Mouse (Mus musculus): ENCODE measurements around the gene Nme1. TPM values are rescaled to one million over a fixed set of nuclear protein-coding genes. Genes with fewer than 3 reads are reported as not detected.
A peak's percentile ranks its signal among the peaks of the same experiment; 100 is the strongest.

Gene Nme1
- polyA plus RNA-seq, 1 experiment from 2014 or later, result 369 TPM

DNA sequence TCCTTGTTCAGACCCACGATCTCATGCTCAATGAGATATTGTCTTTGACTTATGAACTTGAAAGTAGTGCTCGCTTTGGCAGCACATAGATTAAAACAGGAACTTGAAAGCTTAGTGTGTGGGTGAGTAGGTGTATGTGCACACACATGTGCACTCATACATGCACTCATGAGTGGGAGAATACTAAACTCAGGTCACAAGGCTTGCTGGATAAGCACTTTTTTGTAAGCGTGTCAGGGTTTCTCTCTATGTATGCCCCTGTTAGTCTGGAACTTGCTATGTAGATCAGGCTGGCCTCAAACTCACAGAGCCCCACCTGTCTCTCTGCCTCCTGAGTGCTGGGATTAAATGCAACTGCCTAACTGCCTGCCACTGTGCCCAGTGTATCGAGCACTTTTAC is 18.7 kb upstream of the Nme1 start:
- Histone ChIP-seq H3K27ac (replicated peaks) (no peak overlapping the region), H3K27me3 (no peaks in the 10 kb centered on the region), H3K9me3 (no peaks in the 10 kb centered on the region), H3K4me3 (no peak overlapping the region), H3K4me1 (replicated peaks) (no peaks in the 10 kb centered on the region), H3K36me3 (no peaks in the 10 kb centered on the region), H3K9ac (no peak overlapping the region), H3K4me2 (no peak overlapping the region)
- ATAC-seq (ENCODE audit: low FRiP score, low read depth), result no peak
- WGBS, result 84% methylated on average over 4 of the region's 4 CpGs

DNA sequence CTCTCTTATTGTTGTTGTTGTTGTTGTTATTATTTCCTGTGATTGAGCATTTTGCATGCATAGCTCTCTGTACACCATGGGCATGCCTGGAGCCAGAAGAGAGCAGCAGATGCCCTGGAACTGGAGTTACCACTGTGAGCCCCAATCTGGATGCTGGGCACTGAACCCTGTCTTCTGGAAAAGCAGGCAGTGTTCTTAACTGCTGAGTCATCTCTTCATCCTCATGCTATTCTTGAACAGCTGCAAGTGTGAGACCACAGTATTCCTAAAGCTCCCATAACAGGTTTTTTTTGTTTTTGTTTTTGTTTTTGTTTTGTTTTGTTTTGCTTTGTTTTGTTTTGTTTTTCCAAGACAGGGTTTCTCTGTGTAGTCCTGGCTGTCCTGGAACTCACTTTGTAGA is 18.0 kb upstream of the Nme1 start:
- no peaks in the 10 kb centered on the region for H3K9me3 ChIP-seq
- no peak overlapping the region for H3K9ac ChIP-seq
- ATAC-seq (ENCODE audit: low FRiP score, low read depth), result no peak
- H3K4me3 ChIP-seq, result no peak overlapping the region
- no peaks in the 10 kb centered on the region for H3K27me3 ChIP-seq
- no peak overlapping the region for H3K27ac ChIP-seq (replicated peaks)
- H3K4me2 ChIP-seq, result no peak overlapping the region
- H3K36me3 ChIP-seq, result no peaks in the 10 kb centered on the region
- no peaks in the 10 kb centered on the region for H3K4me1 ChIP-seq (replicated peaks)

DNA sequence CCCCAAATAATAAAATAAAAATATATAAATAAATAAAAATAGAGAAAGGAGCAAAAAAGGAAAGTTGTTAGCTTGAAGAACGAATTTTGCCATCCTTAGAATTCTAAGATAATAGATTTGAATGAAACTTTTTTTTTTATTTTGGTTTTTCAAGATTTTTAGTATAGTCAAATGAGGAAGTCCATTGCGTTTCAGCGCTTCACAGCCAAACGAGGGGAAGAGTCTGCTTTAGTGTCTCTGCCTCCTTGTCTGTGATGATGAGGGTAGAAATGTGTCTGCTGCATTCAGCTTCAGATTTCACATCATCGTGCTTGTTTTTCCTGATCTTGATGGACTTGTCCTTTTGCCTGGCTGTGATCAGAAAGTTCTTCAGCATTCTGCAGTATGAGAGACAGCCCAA is 16.9 kb upstream of the Nme1 start:
- no peaks in the 10 kb centered on the region for H3K9me3 ChIP-seq
- no peaks in the 10 kb centered on the region for H3K36me3 ChIP-seq
- no peak overlapping the region for H3K4me3 ChIP-seq
- H3K4me2 ChIP-seq, result no peak overlapping the region
- H3K27me3 ChIP-seq, result no peaks in the 10 kb centered on the region
- 92% methylated on average over 5 of the region's 5 CpGs for WGBS
- no peak for ATAC-seq (ENCODE audit: low FRiP score, low read depth)
- no peaks in the 10 kb centered on the region for H3K4me1 ChIP-seq (replicated peaks)
- no peak overlapping the region for H3K9ac ChIP-seq
- no peak overlapping the region for H3K27ac ChIP-seq (replicated peaks)

DNA sequence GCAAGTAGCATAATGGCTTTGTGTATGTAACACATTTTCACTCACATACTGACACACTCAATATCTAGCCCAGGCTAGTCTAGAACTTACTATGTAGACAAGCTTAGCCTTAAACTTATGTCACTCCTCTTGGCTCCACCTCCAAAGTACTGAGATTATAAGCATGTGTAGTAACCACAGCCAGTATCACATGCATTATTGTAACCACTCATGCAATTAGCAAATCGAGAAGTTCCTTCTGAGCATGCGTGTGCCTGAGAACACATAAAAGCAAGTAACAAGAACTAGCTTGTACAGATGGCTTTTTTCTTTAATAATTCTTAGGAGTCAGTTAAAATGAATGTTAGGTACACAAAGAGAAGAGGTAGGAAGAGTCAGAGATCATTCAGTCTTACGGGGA is 16.3 kb upstream of the Nme1 start:
- Histone ChIP-seq H3K4me2 (no peak overlapping the region), H3K4me3 (no peak overlapping the region), H3K36me3 (no peaks in the 10 kb centered on the region), H3K27me3 (no peaks in the 10 kb centered on the region), H3K9me3 (no peaks in the 10 kb centered on the region), H3K9ac (no peak overlapping the region), H3K27ac (replicated peaks) (no peak overlapping the region), H3K4me1 (replicated peaks) (no peaks in the 10 kb centered on the region)
- ATAC-seq (ENCODE audit: low FRiP score, low read depth), result no peak
- 94% methylated on average over 3 of the region's 3 CpGs for WGBS

GRCm38 (mm10) chr11:93979502-93980049 is 11.3 kb upstream of the Nme1 start:
- H3K27me3 ChIP-seq, result no peaks in the 10 kb centered on the region
- 32% methylated on average over 6 of the region's 6 CpGs for WGBS
- no peak overlapping the region for H3K27ac ChIP-seq (replicated peaks)
- H3K4me2 ChIP-seq, result no peak overlapping the region
- no peak overlapping the region for H3K4me3 ChIP-seq
- no peak overlapping the region for H3K9ac ChIP-seq
- no peaks in the 10 kb centered on the region for H3K36me3 ChIP-seq
- no peaks in the 10 kb centered on the region for H3K9me3 ChIP-seq
- no peak for ATAC-seq (ENCODE audit: low FRiP score, low read depth)
- H3K4me1 ChIP-seq (replicated peaks), result no peaks in the 10 kb centered on the region

- no peak for ATAC-seq (ENCODE audit: low FRiP score, low read depth)
- Histone ChIP-seq H3K9ac (no peak overlapping the region), H3K27ac (replicated peaks) (no peak overlapping the region), H3K4me3 (no peak overlapping the region), H3K36me3 (no peaks in the 10 kb centered on the region), H3K27me3 (no peaks in the 10 kb centered on the region), H3K4me1 (replicated peaks) (peaks cover 8% of the 10 kb centered on the region; the same call in 1 of the 2 replicates), H3K4me2 (no peak overlapping the region), H3K9me3 (no peaks in the 10 kb centered on the region)
- WGBS, result 87% methylated on average over 5 of the region's 5 CpGs
These were observed 4.6 kb upstream of the Nme1 start for GRCm38 (mm10) chr11:93972951-93973350.

DNA sequence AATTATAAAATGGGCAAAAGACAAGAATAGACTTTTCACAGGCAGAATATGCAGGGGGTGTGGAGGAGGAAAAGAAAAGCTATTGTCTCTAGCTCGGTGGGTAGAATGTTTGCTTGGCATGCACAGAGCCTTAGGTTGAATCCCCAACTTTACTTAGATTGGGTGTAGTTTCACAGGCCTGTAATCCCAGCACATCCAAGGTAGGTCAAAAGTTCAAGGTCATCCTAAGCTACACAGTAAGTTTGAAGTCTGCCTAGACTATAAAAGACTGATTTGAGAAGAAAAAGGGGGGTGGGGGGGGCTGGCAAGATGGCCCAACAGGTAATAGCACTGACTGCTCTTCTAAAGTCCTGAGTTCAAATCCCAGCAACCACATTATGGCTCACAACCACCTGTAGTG is 1.5 kb upstream of the Nme1 start:
- Histone ChIP-seq H3K36me3 (peaks cover 10% of the 10 kb centered on the region), H3K4me1 (replicated peaks) (peaks cover 27% of the 10 kb centered on the region), H3K9me3 (no peaks in the 10 kb centered on the region), H3K4me2 (no peak overlapping the region), H3K4me3 (no peak overlapping the region), H3K27ac (replicated peaks) (no peak overlapping the region), H3K9ac (no peak overlapping the region), H3K27me3 (no peaks in the 10 kb centered on the region)
- ATAC-seq (ENCODE audit: low FRiP score, low read depth), result no peak
- WGBS, result 56% methylated on average over 1 of the region's 1 CpGs

- H3K4me2 ChIP-seq, result 0 out of 2 replicates have a peak overlapping the region, but pooled peaks have one; percentile 48
- H3K27me3 ChIP-seq, result no peaks in the 10 kb centered on the region
- 94% methylated on average over 6 of the region's 6 CpGs for WGBS
- H3K9me3 ChIP-seq, result no peaks in the 10 kb centered on the region
- no peak overlapping the region for H3K4me3 ChIP-seq
- ATAC-seq (ENCODE audit: low FRiP score, low read depth), result no peak
- 0 out of 2 replicates have a peak overlapping the region, but pooled peaks have one; percentile 34 for H3K9ac ChIP-seq
- peaks cover 27% of the 10 kb centered on the region for H3K4me1 ChIP-seq (replicated peaks)
- peak overlapping the region; percentile 90 for H3K27ac ChIP-seq (replicated peaks)
- peaks cover 17% of the 10 kb centered on the region for H3K36me3 ChIP-seq
These were observed 850 bp upstream of the Nme1 start for GRCm38 (mm10) chr11:93969171-93969570.

DNA sequence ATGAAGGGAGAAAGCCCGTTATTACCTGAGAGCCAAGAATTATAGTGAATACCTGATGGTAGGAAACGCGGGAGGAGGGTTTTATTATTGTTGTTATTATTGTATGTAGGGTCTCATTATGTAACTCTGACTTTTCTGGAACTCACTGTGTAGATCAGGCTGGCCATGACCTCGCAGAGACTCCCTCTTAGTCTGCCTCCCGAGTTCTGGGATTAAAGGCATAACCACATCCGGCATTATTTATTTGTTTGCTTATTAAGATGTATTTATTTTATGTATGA is 467 bp upstream of the Nme1 start:
- Histone ChIP-seq H3K27me3 (no peaks in the 10 kb centered on the region), H3K27ac (replicated peaks) (peak overlapping the region; percentile 90), H3K9ac (peak overlapping the region; percentile 34; the same call in 1 of the 2 replicates), H3K36me3 (peaks cover 20% of the 10 kb centered on the region), H3K4me1 (replicated peaks) (peaks cover 27% of the 10 kb centered on the region), H3K9me3 (no peaks in the 10 kb centered on the region), H3K4me2 (peak overlapping the region; percentile 48), H3K4me3 (peak overlapping the region; percentile 96; the same call in 1 of the 2 replicates)
- ATAC-seq (ENCODE audit: low FRiP score, low read depth), result no peak
- 50% methylated on average over 6 of the region's 6 CpGs for WGBS

GRCm38 (mm10) chr11:93967381-93967780 is 940 bp downstream of the Nme1 start:
- Histone ChIP-seq H3K4me1 (replicated peaks) (peaks cover 27% of the 10 kb centered on the region), H3K9ac (peak overlapping the region; percentile 76), H3K4me2 (peak overlapping the region; percentile 74), H3K4me3 (peak overlapping the region; percentile 96), H3K9me3 (no peaks in the 10 kb centered on the region), H3K27ac (replicated peaks) (peak overlapping the region; percentile 90), H3K27me3 (no peaks in the 10 kb centered on the region), H3K36me3 (peaks cover 34% of the 10 kb centered on the region)
- WGBS, result 5% methylated on average over 11 of the region's 11 CpGs
- no peak for ATAC-seq (ENCODE audit: low FRiP score, low read depth)

GRCm38 (mm10) chr11:93965391-93965790 is 2.9 kb downstream of the Nme1 start:
- no peaks in the 10 kb centered on the region for H3K9me3 ChIP-seq
- no peak overlapping the region for H3K4me3 ChIP-seq
- ATAC-seq (ENCODE audit: low FRiP score, low read depth), result no peak
- peaks cover 51% of the 10 kb centered on the region for H3K36me3 ChIP-seq
- H3K27me3 ChIP-seq, result no peaks in the 10 kb centered on the region
- no peak overlapping the region for H3K4me2 ChIP-seq
- H3K9ac ChIP-seq, result no peak overlapping the region
- peaks cover 27% of the 10 kb centered on the region for H3K4me1 ChIP-seq (replicated peaks)
- H3K27ac ChIP-seq (replicated peaks), result no peak overlapping the region
- 95% methylated on average over 6 of the region's 6 CpGs for WGBS

DNA sequence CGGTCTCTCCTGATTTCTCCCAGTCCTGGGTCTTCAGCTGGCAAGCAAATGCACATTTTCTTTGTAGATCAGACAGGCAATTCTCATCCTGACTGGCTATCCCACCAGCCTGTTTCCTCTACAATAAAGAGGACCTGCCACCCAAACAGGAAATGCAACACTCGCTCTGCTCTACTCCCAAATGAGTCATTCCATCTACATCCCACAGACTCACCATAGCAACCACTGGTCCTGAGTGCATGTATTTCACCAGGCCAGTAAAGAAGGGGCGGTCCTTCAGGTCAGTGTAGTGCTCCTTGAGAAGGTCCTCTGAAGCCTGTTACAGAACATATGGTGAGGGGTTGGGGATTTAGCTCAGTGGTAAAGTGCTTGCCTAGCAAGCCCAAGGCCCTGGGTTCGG is 5.3 kb downstream of the Nme1 start:
- H3K4me3 ChIP-seq, result no peak overlapping the region

GRCm38 (mm10) chr11:93961482-93961881 is 6.8 kb downstream of the Nme1 start:
- H3K4me3 ChIP-seq, result no peak overlapping the region
- WGBS, result 91% methylated on average over 6 of the region's 6 CpGs
- ATAC-seq (ENCODE audit: low FRiP score, low read depth), result no peak
- no peaks in the 10 kb centered on the region for H3K27me3 ChIP-seq
- H3K9ac ChIP-seq, result no peak overlapping the region
- H3K4me1 ChIP-seq (replicated peaks), result peaks cover 11% of the 10 kb centered on the region
- peaks cover 76% of the 10 kb centered on the region for H3K36me3 ChIP-seq
- H3K9me3 ChIP-seq, result no peaks in the 10 kb centered on the region
- no peak overlapping the region for H3K4me2 ChIP-seq
- H3K27ac ChIP-seq (replicated peaks), result no peak overlapping the region

More for the DNA sequence above, 5.3 kb downstream of the Nme1 start:
- no peak overlapping the region for H3K9ac ChIP-seq
- no peak overlapping the region for H3K27ac ChIP-seq (replicated peaks)
- H3K4me2 ChIP-seq, result no peak overlapping the region
- H3K9me3 ChIP-seq, result no peaks in the 10 kb centered on the region
- WGBS, result 78% methylated on average over 4 of the region's 4 CpGs
- ATAC-seq (ENCODE audit: low FRiP score, low read depth), result no peak
- no peaks in the 10 kb centered on the region for H3K27me3 ChIP-seq
- H3K36me3 ChIP-seq, result peaks cover 74% of the 10 kb centered on the region
- H3K4me1 ChIP-seq (replicated peaks), result peaks cover 20% of the 10 kb centered on the region

All from hindbrain, embryonic 15.5 days (tissue).